Mouse (Mus musculus): ENCODE data around the gene Luc7l3.

Gene Luc7l3

GRCm38 (mm10) chr11:94259814-94260213 lies 62.0 kb downstream of the Luc7l3 start:
- DNase-seq (ENCODE audit: low spot score) = no peak

GRCm38 (mm10) chr11:94257987-94258386 lies 63.8 kb downstream of the Luc7l3 start:
- DNase-seq (ENCODE audit: low spot score) = no peak

- DNase-seq (ENCODE audit: low spot score) = no peak
Observed at GRCm38 (mm10) chr11:94255733-94256132, 66.1 kb downstream of the Luc7l3 start.

- no peak for DNase-seq (ENCODE audit: low spot score)
Observed at GRCm38 (mm10) chr11:94253691-94254090, 68.1 kb downstream of the Luc7l3 start.

GRCm38 (mm10) chr11:94253156-94253555 lies 68.6 kb downstream of the Luc7l3 start:
- no peak for DNase-seq (ENCODE audit: low spot score)

- no peak for DNase-seq (ENCODE audit: low spot score)
Observed at GRCm38 (mm10) chr11:94246789-94247061, 75.1 kb downstream of the Luc7l3 start.

- peak; percentile 54 for DNase-seq (ENCODE audit: low spot score)
Observed at GRCm38 (mm10) chr11:94245955-94246788, 75.6 kb downstream of the Luc7l3 start, which contains the start of gene Wfikkn2. TSS of gene Wfikkn2 (minus strand) at chr11:94246005.

GRCm38 (mm10) chr11:94244385-94244784 lies 77.4 kb downstream of the Luc7l3 start:
- DNase-seq (ENCODE audit: low spot score) = no peak

- DNase-seq (ENCODE audit: low spot score) = peak; percentile 59
Observed at GRCm38 (mm10) chr11:94243422-94244180, 78.2 kb downstream of the Luc7l3 start.

GRCm38 (mm10) chr11:94242760-94243421 lies 78.9 kb downstream of the Luc7l3 start:
- DNase-seq (ENCODE audit: low spot score) = peak; percentile 65

- no peak for DNase-seq (ENCODE audit: low spot score)
Observed at GRCm38 (mm10) chr11:94239706-94240105, 82.1 kb downstream of the Luc7l3 start.

- no peak for DNase-seq (ENCODE audit: low spot score)
Observed at GRCm38 (mm10) chr11:94238786-94239185, 83.0 kb downstream of the Luc7l3 start.

Measured in testis, postnatal 10 days (tissue).